Mouse (Mus musculus) hindbrain, embryonic 15.5 days (tissue): ENCODE data around the gene 2410015M20Rik. TPM values are rescaled to one million over a fixed set of nuclear protein-coding genes. Genes with fewer than 3 reads are reported as not detected.
"Not testable (repeated sequence)": the region's sequence is repeated elsewhere in the genome, so short reads cannot be mapped to it uniquely, and the experiment has no call there.

Source experiments
- ATAC-seq: fragments of 200-750 bp; cut with Nextera tagmentation; 2 replicates; pipeline ENCODE4 v1.8.0; 2017; ENCODE audit warnings: low read depth, moderate number of reproducible peaks, moderate TSS enrichment; ENCODE audit not compliant: low FRiP score
- H3K27ac ChIP-seq: fragments of 300-500 bp; sonication (generic); replicated peaks from 2 replicates; pipeline ENCODE4 v1.5.1; 2015; ENCODE audit warnings: mild to moderate bottlenecking, inconsistent platforms
- H3K27me3 ChIP-seq: fragments of 300-500 bp; sonication (generic); 2 replicates; pipeline ENCODE4 v1.6.1; 2015; ENCODE audit warnings: control low read depth, inconsistent platforms
- H3K36me3 ChIP-seq: fragments of 300-500 bp; sonication (generic); 2 replicates; pipeline ENCODE4 v1.6.1; 2015; ENCODE audit warnings: control low read depth, inconsistent platforms
- H3K4me1 ChIP-seq: fragments of 300-500 bp; sonication (generic); replicated peaks from 2 replicates; pipeline ENCODE4 v1.6.1; 2015; ENCODE audit warnings: control low read depth, inconsistent platforms
- H3K4me2 ChIP-seq: fragments of 300-500 bp; sonication (generic); 2 replicates; pipeline ENCODE4 v1.6.1; 2015; ENCODE audit warnings: moderate library complexity, mild to moderate bottlenecking, inconsistent platforms
- H3K4me3 ChIP-seq: fragments of 300-500 bp; sonication (generic); 2 replicates; pipeline ENCODE4 v1.5.1; 2015; ENCODE audit warnings: mild to moderate bottlenecking, inconsistent platforms
- H3K9ac ChIP-seq: fragments of 300-500 bp; sonication (generic); 2 replicates; pipeline ENCODE4 v1.6.1; 2015; ENCODE audit warnings: inconsistent platforms
- H3K9me3 ChIP-seq: fragments of 300-500 bp; sonication (generic); 2 replicates; pipeline ENCODE4 v1.6.1; 2016; ENCODE audit warnings: control low read depth, inconsistent platforms
- WGBS: fragments of 180-500 bp; shearing (Covaris S2); methylation state at CpG from one replicate; pipeline ENCODE4 v1.1.7; 2015; 5-methylcytosine and 5-hydroxymethylcytosine counted together
- polyA plus RNA-seq: library from polyadenylated mRNA; unstranded; fragments of >200 nt; fragmentation: Nextera tagmentation; extraction: Ambion mirVana; gene quantifications from 2 replicates; pipeline ENCODE4 v1.2.1, GENCODE M21; 2015

Gene 2410015M20Rik
- polyA plus RNA-seq, 1 experiment from 2014 or later, result 180 TPM

GRCm38 (mm10) chr17:56626754-56627470 is 17.3 kb upstream of the 2410015M20Rik start, which contains the start of gene Lonp1:
Lonp1 (minus strand) TSS chr17:56626887.
- H3K4me1 ChIP-seq, result peaks cover 33% of the 10 kb centered on the region
- peak; percentile 93 for ATAC-seq
- whole genome bisulfite sequencing, result under 1% methylated on average over 48 of the region's 51 CpGs
- H3K9ac ChIP-seq, result peak within 1 kb of the TSS; percentile 78
- H3K4me2 ChIP-seq, result peak within 1 kb of the TSS; percentile 87
- peak within 1 kb of the TSS; percentile 84 for H3K27ac ChIP-seq
- peaks cover 16% of the 10 kb centered on the region for H3K36me3 ChIP-seq
- peak within 1 kb of the TSS; percentile 89 for H3K4me3 ChIP-seq
- no peaks in the 10 kb centered on the region for H3K9me3 ChIP-seq
- H3K27me3 ChIP-seq, result no peaks in the 10 kb centered on the region

- Histone ChIP-seq H3K36me3 (peaks cover 22% of the 10 kb centered on the region), H3K9me3 (no peaks in the 10 kb centered on the region), H3K27me3 (no peaks in the 10 kb centered on the region), H3K4me3 (peak overlapping the region; percentile 89), H3K27ac (peak overlapping the region; percentile 84), H3K9ac (peak overlapping the region; percentile 78), H3K4me1 (peaks cover 33% of the 10 kb centered on the region), H3K4me2 (peak overlapping the region; percentile 87)
- ATAC-seq, result no peak
- WGBS, result 1% methylated on average over 32 of the region's 32 CpGs
These were observed 16.7 kb upstream of the 2410015M20Rik start for GRCm38 (mm10) chr17:56626260-56626659.

- 91% methylated on average over 3 of the region's 3 CpGs for WGBS
- H3K4me3 ChIP-seq, result peak overlapping the region; percentile 89
- no peak overlapping the region for H3K9ac ChIP-seq
These were observed 15.9 kb upstream of the 2410015M20Rik start for GRCm38 (mm10) chr17:56625495-56625894.

GRCm38 (mm10) chr17:56617628-56618027 is 8.1 kb upstream of the 2410015M20Rik start:
- H3K27me3 ChIP-seq, result no peaks in the 10 kb centered on the region
- no peak overlapping the region for H3K9ac ChIP-seq
- no peak overlapping the region for H3K4me2 ChIP-seq
- peaks cover 24% of the 10 kb centered on the region for H3K4me1 ChIP-seq
- no peak overlapping the region for H3K27ac ChIP-seq
- peaks cover 59% of the 10 kb centered on the region for H3K36me3 ChIP-seq
- no peak overlapping the region for H3K4me3 ChIP-seq
- no peaks in the 10 kb centered on the region for H3K9me3 ChIP-seq
- 94% methylated on average over 8 of the region's 8 CpGs for WGBS
- ATAC-seq, result no peak

More at GRCm38 (mm10) chr17:56625495-56625894, 15.9 kb upstream of the 2410015M20Rik start:
- no peak overlapping the region for H3K27ac ChIP-seq
- peaks cover 33% of the 10 kb centered on the region for H3K4me1 ChIP-seq
- H3K4me2 ChIP-seq, result peak overlapping the region; percentile 87
- no peaks in the 10 kb centered on the region for H3K9me3 ChIP-seq
- no peak for ATAC-seq
- H3K27me3 ChIP-seq, result no peaks in the 10 kb centered on the region
- H3K36me3 ChIP-seq, result peaks cover 28% of the 10 kb centered on the region

- 74% methylated on average over 3 of the region's 3 CpGs for WGBS
- no peak overlapping the region for H3K9ac ChIP-seq
- H3K4me1 ChIP-seq, result peaks cover 24% of the 10 kb centered on the region
- H3K27me3 ChIP-seq, result no peaks in the 10 kb centered on the region
- no peak for ATAC-seq
- H3K4me2 ChIP-seq, result no peak overlapping the region
- H3K27ac ChIP-seq, result no peak overlapping the region
- H3K4me3 ChIP-seq, result no peak overlapping the region
- H3K36me3 ChIP-seq, result peaks cover 50% of the 10 kb centered on the region
- no peaks in the 10 kb centered on the region for H3K9me3 ChIP-seq
These were observed 7.2 kb upstream of the 2410015M20Rik start for GRCm38 (mm10) chr17:56616725-56617124.

- Histone ChIP-seq H3K4me3 (no peak overlapping the region), H3K4me1 (peaks cover 28% of the 10 kb centered on the region), H3K36me3 (peaks cover 43% of the 10 kb centered on the region), H3K9ac (no peak overlapping the region), H3K9me3 (no peaks in the 10 kb centered on the region), H3K27ac (no peak overlapping the region), H3K4me2 (no peak overlapping the region; the same call in 1 of the 2 replicates), H3K27me3 (no peaks in the 10 kb centered on the region)
- 93% methylated on average over 4 of the region's 4 CpGs for WGBS
- no peak for ATAC-seq
These were observed 6.2 kb upstream of the 2410015M20Rik start for GRCm38 (mm10) chr17:56615792-56616191.

GRCm38 (mm10) chr17:56615136-56615784 is 5.7 kb upstream of the 2410015M20Rik start:
- WGBS, result 94% methylated on average over 11 of the region's 11 CpGs
- no peak overlapping the region for H3K27ac ChIP-seq
- H3K36me3 ChIP-seq, result peaks cover 37% of the 10 kb centered on the region

GRCm38 (mm10) chr17:56614391-56615135 is 5.0 kb upstream of the 2410015M20Rik start:
- Histone ChIP-seq H3K36me3 (peaks cover 30% of the 10 kb centered on the region), H3K9me3 (no peaks in the 10 kb centered on the region), H3K4me3 (peak overlapping the region; percentile 77), H3K27ac (peak overlapping the region; percentile 94; the same call in 1 of the 2 replicates), H3K4me2 (peak overlapping the region; percentile 70), H3K4me1 (peaks cover 36% of the 10 kb centered on the region), H3K9ac (peak overlapping the region; percentile 68), H3K27me3 (no peaks in the 10 kb centered on the region)
- 31% methylated on average over 14 of the region's 14 CpGs for WGBS
- no peak for ATAC-seq

More at GRCm38 (mm10) chr17:56615136-56615784, 5.7 kb upstream of the 2410015M20Rik start:
- ATAC-seq, result no peak
- Histone ChIP-seq H3K27me3 (no peaks in the 10 kb centered on the region), H3K4me3 (peak overlapping the region; percentile 77; the same call in 1 of the 2 replicates), H3K9me3 (no peaks in the 10 kb centered on the region), H3K4me2 (peak overlapping the region; percentile 70), H3K4me1 (peaks cover 33% of the 10 kb centered on the region), H3K9ac (no peak overlapping the region)

GRCm38 (mm10) chr17:56613893-56614292 is 4.3 kb upstream of the 2410015M20Rik start:
- Histone ChIP-seq H3K27ac (peak overlapping the region; percentile 94), H3K4me1 (peaks cover 38% of the 10 kb centered on the region), H3K9ac (peak overlapping the region; percentile 68), H3K4me2 (peak overlapping the region; percentile 70), H3K36me3 (peaks cover 25% of the 10 kb centered on the region), H3K4me3 (peak overlapping the region; percentile 77)
- WGBS, result under 1% methylated on average over 26 of the region's 26 CpGs
- not testable (repeated sequence) for H3K27me3 ChIP-seq, H3K9me3 ChIP-seq, ATAC-seq

- H3K4me2 ChIP-seq, result peak within 1 kb of the TSS; percentile 70
- ATAC-seq, result peak; percentile 63
- H3K9ac ChIP-seq, result peak within 1 kb of the TSS; percentile 68
- H3K36me3 ChIP-seq, result peaks cover 22% of the 10 kb centered on the region
- H3K9me3 ChIP-seq, result no peaks in the 10 kb centered on the region
- peak within 1 kb of the TSS; percentile 77 for H3K4me3 ChIP-seq
- peak within 1 kb of the TSS; percentile 94 for H3K27ac ChIP-seq
- peaks cover 44% of the 10 kb centered on the region for H3K4me1 ChIP-seq
- WGBS, result 0% methylated on average over 52 of the region's 52 CpGs
- no peaks in the 10 kb centered on the region for H3K27me3 ChIP-seq
These were observed 3.8 kb upstream of the 2410015M20Rik start, which contains the start of gene Rpl36 for GRCm38 (mm10) chr17:56613236-56613844. Rpl36 (plus strand) TSS chr17:56613416.

GRCm38 (mm10) chr17:56612565-56612939 is 3.0 kb upstream of the 2410015M20Rik start:
- H3K4me1 ChIP-seq, result peaks cover 52% of the 10 kb centered on the region
- ATAC-seq, H3K9me3 ChIP-seq, H3K27me3 ChIP-seq, H3K4me2 ChIP-seq, H3K9ac ChIP-seq, H3K4me3 ChIP-seq, H3K27ac ChIP-seq: not testable (repeated sequence)
- WGBS, result 79% methylated on average over 10 of the region's 10 CpGs
- H3K36me3 ChIP-seq, result peaks cover 17% of the 10 kb centered on the region
